Mouse (Mus musculus) midbrain, postnatal 0 days (tissue): ENCODE results near the gene Tulp4. TPM values are rescaled to one million over a fixed set of nuclear protein-coding genes. Genes with fewer than 3 reads are reported as not detected.

Source experiments
- ATAC-seq: fragments of 200-750 bp; cut with Nextera tagmentation; 2 replicates; pipeline ENCODE4 v1.8.0; 2017; ENCODE audit warnings: moderate number of reproducible peaks, mild to moderate bottlenecking, moderate TSS enrichment, moderate library complexity; ENCODE audit not compliant: low FRiP score
- DNase-seq: peaks from one replicate; pipeline ENCODE4 v3.0.0-alpha.2; 2015; ENCODE audit warnings: low spot score
- H3K27ac ChIP-seq: fragments of 300-500 bp; sonication (generic); 2 replicates; pipeline ENCODE4 v1.5.1; 2014; ENCODE audit warnings: low read depth, mild to moderate bottlenecking, low read length, mixed read lengths
- H3K27me3 ChIP-seq: fragments of 300-500 bp; sonication (generic); 2 replicates; pipeline ENCODE4 v1.6.1; 2014; ENCODE audit warnings: low read length, control low read depth, mixed read lengths; ENCODE audit not compliant: insufficient read depth
- H3K36me3 ChIP-seq: fragments of 300-500 bp; sonication (generic); 2 replicates; pipeline ENCODE4 v1.6.1; 2014; ENCODE audit warnings: low read length, control low read depth, mixed read lengths; ENCODE audit not compliant: insufficient read depth
- H3K4me1 ChIP-seq: fragments of 300-500 bp; sonication (generic); 2 replicates; pipeline ENCODE4 v1.6.1; 2014; ENCODE audit warnings: mild to moderate bottlenecking, control low read depth, antibody characterized with exemption, low read length, mixed read lengths; ENCODE audit not compliant: insufficient read depth
- H3K4me2 ChIP-seq: fragments of 300-500 bp; sonication (generic); 2 replicates; pipeline ENCODE4 v1.6.1; 2014; ENCODE audit warnings: low read depth, mild to moderate bottlenecking, low read length, mixed read lengths; ENCODE audit not compliant: poor library complexity, severe bottlenecking
- H3K4me3 ChIP-seq: fragments of 300-500 bp; sonication (generic); 2 replicates; pipeline ENCODE4 v1.5.1; 2014; ENCODE audit warnings: low read depth, mild to moderate bottlenecking, low read length, moderate library complexity
- H3K9ac ChIP-seq: fragments of 300-500 bp; sonication (generic); replicated peaks from 2 replicates; pipeline ENCODE4 v1.6.1; 2014; ENCODE audit warnings: mild to moderate bottlenecking, low read length, moderate library complexity, mixed read lengths; ENCODE audit not compliant: poor library complexity, severe bottlenecking
- H3K9me3 ChIP-seq: fragments of 300-500 bp; sonication (generic); 2 replicates; pipeline ENCODE4 v1.6.1; 2016; ENCODE audit warnings: low read length, control low read depth
- CTCF ChIP-seq: IDR thresholded peaks from 2 replicates; pipeline ENCODE4 v1.5.1; 2016; ENCODE audit warnings: antibody characterized with exemption, mild to moderate bottlenecking
- WGBS: fragments of 180-500 bp; shearing (Covaris S2); extraction: QIAGEN DNeasy Blood & Tissue Kit; methylation state at CpG from one replicate; pipeline ENCODE4 v1.1.7; 2014; 5-methylcytosine and 5-hydroxymethylcytosine counted together
- polyA plus RNA-seq: library from polyadenylated mRNA; unstranded; fragments of >200 nt; fragmentation: Nextera tagmentation; extraction: Ambion mirVana; gene quantifications from 2 replicates; pipeline ENCODE4 v1.2.1, GENCODE M21; 2015
- total RNA-seq: library from RNA; depleted of rRNA; stranded (reverse); fragments of >200 nt; gene quantifications from 2 replicates; pipeline ENCODE4 v1.2.3, GENCODE M21; 2014

The Tulp4 gene
- total and polyA plus RNA-seq, 2 experiments from 2014 or later, result 87.9 to 268 TPM

DNA sequence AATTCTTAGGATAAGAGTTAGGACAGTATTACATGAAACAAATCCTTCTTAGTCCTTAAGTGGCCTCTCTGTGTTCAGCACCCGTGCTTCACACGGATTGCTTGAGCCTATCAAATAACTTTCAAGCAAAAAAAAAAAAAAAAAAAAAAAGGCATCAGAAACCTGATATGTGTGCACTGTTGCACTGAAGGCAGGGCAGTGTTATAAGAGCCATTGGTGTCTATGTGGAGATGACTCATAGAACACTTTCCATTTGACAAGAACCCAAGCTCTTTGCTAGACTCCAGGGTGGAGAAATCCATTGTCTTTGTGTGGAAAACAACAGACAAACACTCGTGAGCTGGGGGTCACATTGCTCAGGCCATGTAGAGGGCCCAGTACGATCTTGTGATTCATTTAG, 58.7 kb downstream of the Tulp4 start:
- Histone ChIP-seq H3K27ac (no peak overlapping the region), H3K4me1 (no peaks in the 10 kb centered on the region), H3K36me3 (no peaks in the 10 kb centered on the region), H3K9me3 (no peaks in the 10 kb centered on the region), H3K4me2 (no peak overlapping the region), H3K9ac (no peak overlapping the region), H3K4me3 (no peak overlapping the region), H3K27me3 (no peaks in the 10 kb centered on the region)
- no peak for TF ChIP-seq CTCF
- no peak for DNase-seq
- WGBS, result 72% methylated on average over 4 of the region's 4 CpGs
- ATAC-seq, result no peak

DNA sequence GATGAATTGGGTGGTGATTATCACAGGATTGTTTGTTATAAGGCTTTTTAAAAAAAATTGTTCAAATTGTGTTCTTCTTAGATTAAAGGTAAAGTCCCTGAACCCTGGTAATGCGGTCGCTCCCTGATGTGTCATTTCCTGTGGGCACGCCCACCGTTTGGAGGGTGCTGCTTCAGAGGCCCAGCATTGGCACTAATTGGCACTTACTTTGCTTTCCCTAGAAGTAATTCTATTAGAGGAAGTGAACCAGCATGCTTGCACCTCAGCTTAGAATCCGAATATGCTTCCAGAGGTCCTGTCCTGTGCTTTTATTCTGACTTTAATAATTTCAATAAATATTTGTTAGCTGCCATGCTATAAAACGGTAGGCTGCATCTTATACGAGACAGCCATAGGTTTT, 66.2 kb downstream of the Tulp4 start:
- Histone ChIP-seq H3K27me3 (no peaks in the 10 kb centered on the region), H3K27ac (no peak overlapping the region), H3K4me1 (no peaks in the 10 kb centered on the region), H3K4me2 (no peak overlapping the region), H3K36me3 (peaks cover 1% of the 10 kb centered on the region; the same call in 1 of the 2 replicates), H3K9me3 (no peaks in the 10 kb centered on the region), H3K4me3 (no peak overlapping the region), H3K9ac (no peak overlapping the region)
- no peak for TF ChIP-seq CTCF
- 75% methylated on average over 7 of the region's 7 CpGs for WGBS
- ATAC-seq (no peak), DNase-seq (no peak)

DNA sequence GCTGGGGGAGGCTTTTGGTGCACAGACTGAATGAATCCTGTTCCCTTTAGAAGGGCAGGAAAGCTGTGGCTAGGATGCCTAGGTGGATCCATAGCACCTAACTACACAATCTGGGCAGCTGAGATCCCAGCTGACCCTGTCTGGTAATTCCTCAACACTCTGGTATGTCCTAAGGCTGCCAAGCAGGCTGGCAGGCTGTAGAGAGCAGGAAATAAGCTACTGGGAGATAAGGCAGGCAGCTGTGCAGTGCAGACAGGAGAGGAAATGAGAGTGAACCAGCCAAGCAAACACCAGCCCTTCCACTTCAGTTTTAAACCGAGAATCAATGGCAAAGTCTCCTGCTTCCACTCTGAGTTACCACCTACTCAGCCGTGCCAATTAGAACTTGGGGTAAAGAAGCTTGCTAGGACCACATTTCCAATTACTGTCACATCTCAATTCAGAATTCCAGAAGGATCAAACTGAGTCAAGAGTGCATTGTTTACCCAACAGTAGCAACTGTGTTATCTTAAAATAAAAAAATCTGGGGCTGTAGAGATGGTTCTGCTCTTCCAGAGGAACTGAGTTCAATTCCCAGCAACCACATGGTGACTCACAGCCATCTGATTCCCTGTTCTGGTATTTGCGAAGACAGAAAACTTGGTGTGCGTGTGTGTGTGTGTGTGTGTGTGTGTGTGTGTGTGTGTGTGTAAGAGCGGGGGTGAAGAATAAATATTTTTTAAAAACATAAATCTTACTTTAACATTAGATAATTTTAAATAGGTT, 66.9 kb downstream of the Tulp4 start:
- no peak for TF ChIP-seq CTCF
- Histone ChIP-seq H3K36me3 (peaks cover 7% of the 10 kb centered on the region; the same call in 1 of the 2 replicates), H3K4me3 (no peak overlapping the region), H3K27ac (no peak overlapping the region), H3K4me2 (no peak overlapping the region), H3K9me3 (no peaks in the 10 kb centered on the region), H3K9ac (no peak overlapping the region), H3K27me3 (no peaks in the 10 kb centered on the region), H3K4me1 (no peaks in the 10 kb centered on the region)
- 72% methylated on average over 5 of the region's 5 CpGs for WGBS
- ATAC-seq (no peak), DNase-seq (no peak)

DNA sequence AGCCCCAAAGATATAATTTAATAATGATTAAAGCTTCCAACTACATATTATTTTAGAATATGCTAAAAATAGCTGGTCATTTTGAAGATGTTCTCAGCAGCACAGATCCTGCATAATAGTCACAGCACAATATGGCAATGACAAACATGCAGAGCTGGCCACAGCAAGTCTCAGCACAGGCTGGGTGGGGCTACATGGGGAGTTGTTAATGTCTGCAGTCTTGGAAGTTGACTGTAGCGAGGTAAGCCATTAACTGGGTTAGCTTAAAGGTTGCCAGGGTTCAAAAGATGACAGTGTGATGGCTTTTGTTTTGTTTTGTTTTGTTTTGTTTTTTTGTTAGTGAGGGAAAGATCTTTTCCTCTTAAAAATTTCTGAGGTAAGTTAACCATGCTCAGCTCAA, 68.3 kb downstream of the Tulp4 start:
- no peak for TF ChIP-seq CTCF
- DNase-seq (no peak), ATAC-seq (no peak)
- Histone ChIP-seq H3K36me3 (peaks cover 9% of the 10 kb centered on the region; the same call in 1 of the 2 replicates), H3K4me3 (no peak overlapping the region), H3K9ac (no peak overlapping the region), H3K27ac (no peak overlapping the region), H3K4me1 (no peaks in the 10 kb centered on the region), H3K4me2 (no peak overlapping the region), H3K27me3 (no peaks in the 10 kb centered on the region), H3K9me3 (no peaks in the 10 kb centered on the region)
- 79% methylated on average over 1 of the region's 1 CpGs for WGBS

DNA sequence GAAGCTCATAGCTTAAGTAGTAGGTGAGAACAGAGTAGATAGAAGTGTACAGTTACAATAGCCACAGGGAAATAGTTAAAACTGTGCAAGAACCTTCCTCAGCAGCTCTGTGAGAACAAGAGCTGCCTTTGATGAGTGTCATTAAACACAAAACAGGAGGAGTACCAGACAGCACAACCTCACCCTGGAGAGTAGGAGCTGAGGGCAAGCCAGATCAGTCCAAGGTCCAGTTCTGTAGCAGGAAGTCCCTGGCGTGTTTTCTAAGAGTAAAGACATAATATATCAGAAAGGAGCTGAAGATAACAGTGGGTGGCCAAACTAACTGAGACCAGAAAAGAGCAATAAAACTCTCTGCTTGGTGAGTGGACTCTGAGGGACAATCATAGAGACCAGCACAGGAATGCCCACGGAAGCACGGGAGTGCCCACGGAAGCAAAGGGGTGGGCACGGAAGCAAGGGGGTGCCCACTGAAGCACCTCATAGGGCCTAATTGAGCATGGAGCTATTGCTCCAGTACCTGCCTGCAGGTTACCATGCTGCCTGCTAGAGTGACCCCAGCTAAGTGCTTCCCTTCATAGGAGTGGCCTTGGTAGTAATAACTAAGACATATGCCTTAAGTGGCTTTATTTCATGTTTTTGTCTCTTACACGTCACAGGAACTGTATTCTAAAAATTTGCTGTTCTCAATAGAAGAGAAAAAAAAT, 72.5 kb downstream of the Tulp4 start:
- H3K27me3 ChIP-seq, result no peaks in the 10 kb centered on the region
- no peak overlapping the region for H3K9ac ChIP-seq
- H3K36me3 ChIP-seq, result peaks cover 12% of the 10 kb centered on the region; the same call in 1 of the 2 replicates
- DNase-seq, result no peak
- H3K27ac ChIP-seq, result no peak overlapping the region
- H3K4me1 ChIP-seq, result no peaks in the 10 kb centered on the region
- H3K9me3 ChIP-seq, result no peaks in the 10 kb centered on the region
- WGBS, result 73% methylated on average over 6 of the region's 6 CpGs
- ATAC-seq, result no peak
- no peak overlapping the region for H3K4me2 ChIP-seq
- H3K4me3 ChIP-seq, result no peak overlapping the region
- no peak for TF ChIP-seq CTCF

DNA sequence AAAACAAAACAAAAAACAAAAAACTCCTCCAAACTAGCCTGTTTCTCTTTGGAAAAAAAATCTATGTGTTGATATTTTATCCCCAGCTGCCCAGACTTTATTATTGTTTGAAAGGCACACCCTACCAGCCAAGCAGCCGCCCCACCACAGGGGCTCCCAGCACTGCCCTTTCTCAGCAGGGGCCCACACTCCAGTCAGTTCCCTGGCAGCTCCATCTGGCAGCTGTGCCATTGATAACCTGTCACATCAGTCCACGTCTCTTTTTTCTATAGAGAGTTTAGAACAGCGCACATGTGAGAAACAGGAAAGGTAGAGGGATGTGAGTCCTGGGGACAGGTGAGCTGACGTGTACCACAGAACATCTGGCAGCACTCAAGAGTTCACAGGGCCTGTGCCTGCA, 73.2 kb downstream of the Tulp4 start:
- 33% methylated on average over 4 of the region's 4 CpGs for WGBS
- ATAC-seq (no peak), DNase-seq (no peak)
- no peaks in the 10 kb centered on the region for H3K27me3 ChIP-seq
- peaks cover 12% of the 10 kb centered on the region; the same call in 1 of the 2 replicates for H3K36me3 ChIP-seq
- H3K27ac ChIP-seq, result no peak overlapping the region
- H3K9ac ChIP-seq, result no peak overlapping the region
- H3K4me1 ChIP-seq, result no peaks in the 10 kb centered on the region
- H3K4me2 ChIP-seq, result no peak overlapping the region
- no peak for TF ChIP-seq CTCF
- H3K9me3 ChIP-seq, result no peaks in the 10 kb centered on the region
- no peak overlapping the region for H3K4me3 ChIP-seq
